Mouse (Mus musculus): ENCODE measurements around the gene Nfib. TPM values are rescaled to one million over a fixed set of nuclear protein-coding genes. Genes with fewer than 3 reads are reported as not detected.

Nfib gene
- total RNA-seq, 2 experiments from 2014 or later, result 126 TPM

- DNase-seq, result peak; percentile 66
Observed at GRCm38 (mm10) chr4:82499238-82499637, 206.3 kb downstream of the Nfib start.

GRCm38 (mm10) chr4:82497671-82498631 is 207.6 kb downstream of the Nfib start:
- DNase-seq, result peak in 1 of 2 experiments; percentile 71

- DNase-seq, result peak in 1 of 2 experiments; percentile 57
Observed at GRCm38 (mm10) chr4:82497141-82497566, 208.4 kb downstream of the Nfib start.

- DNase-seq, result peak in 1 of 2 experiments; percentile 32
Observed at GRCm38 (mm10) chr4:82496383-82496782, 209.2 kb downstream of the Nfib start.

GRCm38 (mm10) chr4:82495605-82496004 is 209.9 kb downstream of the Nfib start:
- peak in 1 of 2 experiments; percentile 13 for DNase-seq

GRCm38 (mm10) chr4:82494829-82495228 is 210.7 kb downstream of the Nfib start:
- peak in 1 of 2 experiments; percentile 18 for DNase-seq

- no peak for DNase-seq
Observed at GRCm38 (mm10) chr4:82494424-82494823, 211.1 kb downstream of the Nfib start.

GRCm38 (mm10) chr4:82493865-82494264 is 211.7 kb downstream of the Nfib start:
- DNase-seq, result peak in 1 of 2 experiments; percentile 17

- peak in 1 of 2 experiments; percentile 18 for DNase-seq
Observed at GRCm38 (mm10) chr4:82493363-82493762, 212.2 kb downstream of the Nfib start.

- peak in 1 of 2 experiments; percentile 46 for DNase-seq
Observed at GRCm38 (mm10) chr4:82492737-82493136, 212.8 kb downstream of the Nfib start.

- peak in 1 of 2 experiments; percentile 16 for DNase-seq
Observed at GRCm38 (mm10) chr4:82489939-82490338, 215.6 kb downstream of the Nfib start.

GRCm38 (mm10) chr4:82485910-82486309 is 219.6 kb downstream of the Nfib start:
- peak in 1 of 2 experiments; percentile 26 for DNase-seq

GRCm38 (mm10) chr4:82483871-82484270 is 221.7 kb downstream of the Nfib start:
- DNase-seq, result peak in 1 of 2 experiments; percentile 55

GRCm38 (mm10) chr4:82483298-82483697 is 222.3 kb downstream of the Nfib start:
- DNase-seq, result peak; percentile 55 to 56

GRCm38 (mm10) chr4:82480635-82481034 is 224.9 kb downstream of the Nfib start:
- peak; percentile 30 to 42 for DNase-seq

- no peak for DNase-seq
Observed at GRCm38 (mm10) chr4:82479394-82479793, 226.2 kb downstream of the Nfib start.

- no peak for DNase-seq
Observed at GRCm38 (mm10) chr4:82477742-82478141, 227.8 kb downstream of the Nfib start.

GRCm38 (mm10) chr4:82476411-82476810 is 229.1 kb downstream of the Nfib start:
- DNase-seq, result peak in 1 of 2 experiments; percentile 12

- no peak for DNase-seq
Observed at GRCm38 (mm10) chr4:82474334-82474733, 231.2 kb downstream of the Nfib start.

- DNase-seq, result peak in 1 of 2 experiments; percentile 10
Observed at GRCm38 (mm10) chr4:82470938-82471320, 234.6 kb downstream of the Nfib start.

- peak; percentile 49 to 53 for DNase-seq
Observed at GRCm38 (mm10) chr4:82470212-82470937, 235.2 kb downstream of the Nfib start.

GRCm38 (mm10) chr4:82468944-82469343 is 236.6 kb downstream of the Nfib start:
- no peak for DNase-seq

GRCm38 (mm10) chr4:82466717-82467116 is 238.8 kb downstream of the Nfib start:
- peak; percentile 76 to 84 for DNase-seq

Data from heart, adult 18-20 months (tissue).